Mouse (Mus musculus): ENCODE measurements around the gene Prex1.

Gene Prex1

GRCm38 (mm10) chr2:166683885-166684544, 29.6 kb downstream of the Prex1 start:
- peak; percentile 34 for DNase-seq (ENCODE audit: low spot score)

GRCm38 (mm10) chr2:166682866-166683265, 30.8 kb downstream of the Prex1 start:
- DNase-seq (ENCODE audit: low spot score): no peak

GRCm38 (mm10) chr2:166678959-166679759, 34.5 kb downstream of the Prex1 start:
- DNase-seq (ENCODE audit: low spot score): no peak

GRCm38 (mm10) chr2:166676933-166677332, 36.7 kb downstream of the Prex1 start:
- no peak for DNase-seq (ENCODE audit: low spot score)

GRCm38 (mm10) chr2:166676498-166676897, 37.1 kb downstream of the Prex1 start:
- no peak for DNase-seq (ENCODE audit: low spot score)

GRCm38 (mm10) chr2:166675588-166676444, 37.8 kb downstream of the Prex1 start:
- DNase-seq (ENCODE audit: low spot score): no peak

GRCm38 (mm10) chr2:166674693-166675092, 38.9 kb downstream of the Prex1 start:
- no peak for DNase-seq (ENCODE audit: low spot score)

- no peak for DNase-seq (ENCODE audit: low spot score)
Measured at GRCm38 (mm10) chr2:166673951-166674350, 39.7 kb downstream of the Prex1 start.

GRCm38 (mm10) chr2:166672171-166672965, 41.3 kb downstream of the Prex1 start:
- DNase-seq (ENCODE audit: low spot score): no peak

- no peak for DNase-seq (ENCODE audit: low spot score)
Measured at GRCm38 (mm10) chr2:166671614-166672013, 42.0 kb downstream of the Prex1 start.

- no peak for DNase-seq (ENCODE audit: low spot score)
Measured at GRCm38 (mm10) chr2:166671019-166671418, 42.6 kb downstream of the Prex1 start.

GRCm38 (mm10) chr2:166669922-166670321, 43.7 kb downstream of the Prex1 start:
- no peak for DNase-seq (ENCODE audit: low spot score)

- no peak for DNase-seq (ENCODE audit: low spot score)
Measured at GRCm38 (mm10) chr2:166667790-166668695, 45.6 kb downstream of the Prex1 start.

- no peak for DNase-seq (ENCODE audit: low spot score)
Measured at GRCm38 (mm10) chr2:166666175-166666574, 47.5 kb downstream of the Prex1 start.

- no peak for DNase-seq (ENCODE audit: low spot score)
Measured at GRCm38 (mm10) chr2:166665244-166665922, 48.2 kb downstream of the Prex1 start.

GRCm38 (mm10) chr2:166664506-166664905, 49.1 kb downstream of the Prex1 start:
- DNase-seq (ENCODE audit: low spot score): no peak

- no peak for DNase-seq (ENCODE audit: low spot score)
Measured at GRCm38 (mm10) chr2:166663250-166663961, 50.2 kb downstream of the Prex1 start.

GRCm38 (mm10) chr2:166662595-166663160, 51.0 kb downstream of the Prex1 start:
- no peak for DNase-seq (ENCODE audit: low spot score)

- DNase-seq (ENCODE audit: low spot score): no peak
Measured at GRCm38 (mm10) chr2:166661971-166662370, 51.7 kb downstream of the Prex1 start.

All from urinary bladder, postnatal 14 days (tissue).